Mouse (Mus musculus): Measurements from ENCODE around the gene Pcid2. TPM values are rescaled to one million over a fixed set of nuclear protein-coding genes. Genes with fewer than 3 reads are reported as not detected.

Pcid2 gene
- polyA plus RNA-seq, 1 experiment, result 12.3 TPM

- no peak overlapping the region for H3K4me3 ChIP-seq (ENCODE audit: insufficient read depth, low read depth, low read length)
- H3K4me1 ChIP-seq (ENCODE audit: control insufficient read depth, insufficient read depth, insufficient read length, low read length), result no peaks in the 10 kb centered on the region
- H3K27ac ChIP-seq (replicated peaks; ENCODE audit: low read depth, low read length), result no peak overlapping the region
Observed at GRCm38 (mm10) chr8:13041459-13041858, 63.8 kb downstream of the Pcid2 start.

GRCm38 (mm10) chr8:13039054-13039453 is 66.2 kb downstream of the Pcid2 start:
- H3K4me1 ChIP-seq (ENCODE audit: control insufficient read depth, insufficient read depth, insufficient read length, low read length), result no peaks in the 10 kb centered on the region
- H3K27ac ChIP-seq (replicated peaks; ENCODE audit: low read depth, low read length), result no peak overlapping the region
- H3K4me3 ChIP-seq (ENCODE audit: insufficient read depth, low read depth, low read length), result no peak overlapping the region

- Histone ChIP-seq H3K4me3 (ENCODE audit: insufficient read depth, low read depth, low read length) (no peak overlapping the region), H3K4me1 (ENCODE audit: control insufficient read depth, insufficient read depth, insufficient read length, low read length) (no peaks in the 10 kb centered on the region), H3K27ac (replicated peaks; ENCODE audit: low read depth, low read length) (no peak overlapping the region)
Observed at GRCm38 (mm10) chr8:13037569-13037968, 67.7 kb downstream of the Pcid2 start.

GRCm38 (mm10) chr8:13037015-13037414 is 68.2 kb downstream of the Pcid2 start, which contains the start of gene F10:
F10 (plus strand) TSS chr8:13037308.
- H3K27ac ChIP-seq (replicated peaks; ENCODE audit: low read depth, low read length), result no peak within 1 kb of the TSS
- no peaks in the 10 kb centered on the region for H3K4me1 ChIP-seq (ENCODE audit: control insufficient read depth, insufficient read depth, insufficient read length, low read length)
- no peak within 1 kb of the TSS for H3K4me3 ChIP-seq (ENCODE audit: insufficient read depth, low read depth, low read length)

- Histone ChIP-seq H3K4me1 (ENCODE audit: control insufficient read depth, insufficient read depth, insufficient read length, low read length) (no peaks in the 10 kb centered on the region), H3K4me3 (ENCODE audit: insufficient read depth, low read depth, low read length) (no peak overlapping the region), H3K27ac (replicated peaks; ENCODE audit: low read depth, low read length) (no peak overlapping the region)
Observed at GRCm38 (mm10) chr8:13036346-13036812, 68.9 kb downstream of the Pcid2 start.

- H3K27ac ChIP-seq (replicated peaks; ENCODE audit: low read depth, low read length), result no peak overlapping the region
- no peak overlapping the region for H3K4me3 ChIP-seq (ENCODE audit: insufficient read depth, low read depth, low read length)
Observed at GRCm38 (mm10) chr8:13028482-13028881, 76.8 kb downstream of the Pcid2 start.

GRCm38 (mm10) chr8:13027615-13028014 is 77.6 kb downstream of the Pcid2 start:
- no peaks in the 10 kb centered on the region for H3K4me1 ChIP-seq (ENCODE audit: control insufficient read depth, insufficient read depth, insufficient read length, low read length)
- H3K27ac ChIP-seq (replicated peaks; ENCODE audit: low read depth, low read length), result no peak overlapping the region
- H3K4me3 ChIP-seq (ENCODE audit: insufficient read depth, low read depth, low read length), result no peak overlapping the region

More at GRCm38 (mm10) chr8:13028482-13028881, 76.8 kb downstream of the Pcid2 start:
- H3K4me1 ChIP-seq (ENCODE audit: control insufficient read depth, insufficient read depth, insufficient read length, low read length), result no peaks in the 10 kb centered on the region

Other genes starting within 250 kb of the Pcid2 start
- 7.2 and 10.0 TPM in 2 replicates for gene Mcf2l, start 231.7 kb downstream of the Pcid2 start, polyA plus RNA-seq (2012; ENCODE audit: insufficient read depth, insufficient read length, missing spikeins)
- not detected in 2 replicates for gene F7, start 79.4 kb downstream of the Pcid2 start, polyA plus RNA-seq (2012; ENCODE audit: insufficient read depth, insufficient read length, missing spikeins)
- not detected in 2 replicates for gene F10, start 68.2 kb downstream of the Pcid2 start, polyA plus RNA-seq (2012; ENCODE audit: insufficient read depth, insufficient read length, missing spikeins)
- gene Proz, start 44.5 kb downstream of the Pcid2 start, polyA plus RNA-seq (2012; ENCODE audit: insufficient read depth, insufficient read length, missing spikeins), result not detected in 2 replicates
- 48.5 and 48.8 TPM in 2 replicates for gene Cul4a, start 162 bp upstream of the Pcid2 start, polyA plus RNA-seq (2012; ENCODE audit: insufficient read depth, insufficient read length, missing spikeins)
- gene Lamp1, start 53.7 kb upstream of the Pcid2 start, polyA plus RNA-seq (2012; ENCODE audit: insufficient read depth, insufficient read length, missing spikeins), result 398 and 413 TPM in 2 replicates
- 33.7 and 45.2 TPM in 2 replicates for gene Grtp1, start 95.2 kb upstream of the Pcid2 start, polyA plus RNA-seq (2012; ENCODE audit: insufficient read depth, insufficient read length, missing spikeins)
- gene Adprhl1, start 148.7 kb upstream of the Pcid2 start, polyA plus RNA-seq (2012; ENCODE audit: insufficient read depth, insufficient read length, missing spikeins), result 15.6 and 22.8 TPM in 2 replicates
- gene Dcun1d2, start 182.7 kb upstream of the Pcid2 start, polyA plus RNA-seq (2012; ENCODE audit: insufficient read depth, insufficient read length, missing spikeins), result 21.1 and 24.8 TPM in 2 replicates
- 22.9 and 25.9 TPM in 2 replicates for gene Tmco3, start 182.7 kb upstream of the Pcid2 start, polyA plus RNA-seq (2012; ENCODE audit: insufficient read depth, insufficient read length, missing spikeins)
- 32.5 and 34.6 TPM in 2 replicates for gene Tfdp1, start 233.3 kb upstream of the Pcid2 start, polyA plus RNA-seq (2012; ENCODE audit: insufficient read depth, insufficient read length, missing spikeins)